Mouse (Mus musculus) frontal cortex, postnatal 25 days (tissue): Measurements from ENCODE around the gene Osbpl3.

Source experiments
- DNase-seq, 2 experiments: peaks; one replicate each; pipeline ENCODE4 v3.0.0; 2022; ENCODE audit warnings: low spot score in 2 of 2

Gene Osbpl3

DNA sequence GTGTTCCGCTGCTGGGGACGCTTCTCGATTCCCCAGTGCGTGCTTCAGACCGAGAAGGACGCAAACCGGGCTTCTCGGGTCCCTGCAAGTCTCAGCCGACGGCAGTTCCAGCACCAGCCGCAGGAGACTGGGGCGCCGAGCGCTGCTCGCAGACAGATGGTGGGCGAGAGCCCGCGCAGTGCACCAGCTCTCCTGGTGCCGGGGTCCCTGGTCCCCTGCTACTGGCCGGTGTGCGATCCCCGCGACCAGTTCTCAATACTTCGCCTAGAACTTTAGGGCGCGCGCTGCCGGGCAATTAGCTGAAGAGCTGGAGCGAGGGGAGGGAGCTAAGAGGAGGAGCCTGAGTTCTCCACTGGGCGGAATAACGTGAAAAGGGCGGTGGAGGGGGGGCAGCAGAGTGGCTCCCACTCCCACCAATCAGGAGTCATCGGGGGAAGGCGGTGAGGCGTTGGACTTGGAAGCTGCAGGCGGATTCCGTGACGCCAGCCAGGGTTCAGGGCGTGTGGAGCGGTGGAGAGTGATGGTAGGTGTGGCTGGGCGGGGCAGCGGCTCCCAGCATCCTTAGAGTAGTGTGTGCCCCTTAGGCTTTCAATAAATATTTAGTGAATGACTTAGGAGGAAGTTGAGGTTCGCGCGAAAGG lies at the start of gene Osbpl3:
Osbpl3 (minus strand) TSS at position 373 of the 641 bp plus-strand sequence.
- peak; percentile 51 to 76 for DNase-seq

GRCm38 (mm10) chr6:50505531-50505930 lies 49.5 kb upstream of the Osbpl3 start:
- DNase-seq: no peak

DNA sequence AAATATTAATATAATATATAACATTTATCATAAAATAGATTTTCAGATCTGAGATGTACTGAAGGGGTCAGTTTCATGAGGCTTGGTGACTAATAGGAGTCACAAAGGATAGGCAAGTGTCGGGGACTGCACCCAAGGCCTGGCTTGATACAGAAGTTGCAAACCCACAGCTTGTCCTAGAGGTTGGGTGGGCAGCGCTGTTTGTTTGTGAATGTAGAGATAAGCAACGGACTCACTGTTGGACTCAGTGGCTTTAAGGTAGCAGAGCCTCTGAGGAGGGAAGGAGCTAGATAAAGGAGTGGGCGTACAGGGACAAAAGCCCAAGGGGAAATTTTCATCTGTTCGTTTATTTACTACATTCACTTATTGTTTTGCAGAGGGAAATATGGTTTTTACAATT lies 48.7 kb upstream of the Osbpl3 start:
- DNase-seq: no peak

DNA sequence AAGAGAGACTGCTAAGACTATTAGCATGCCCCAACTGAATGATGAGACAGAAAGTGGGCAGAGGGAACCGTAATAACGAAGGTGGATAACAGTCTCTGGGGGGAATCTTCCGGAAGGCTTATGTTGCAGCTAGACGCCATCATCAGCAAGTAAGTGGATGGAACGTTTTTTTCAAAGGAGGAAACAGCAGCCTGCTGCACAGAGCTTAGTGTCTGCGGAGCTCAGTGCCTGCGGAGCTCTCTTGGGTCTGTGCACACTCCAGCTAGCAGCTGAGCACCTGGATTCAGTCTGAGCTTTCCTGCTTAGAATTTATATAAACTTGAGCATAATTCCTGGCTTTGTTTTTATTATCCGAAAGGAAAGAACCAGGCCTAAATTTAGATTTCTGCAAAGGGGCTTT lies 47.8 kb upstream of the Osbpl3 start:
- no peak for DNase-seq

- DNase-seq: no peak
Observed at GRCm38 (mm10) chr6:50503031-50503430, 47.0 kb upstream of the Osbpl3 start.

GRCm38 (mm10) chr6:50498346-50498745 lies 42.3 kb upstream of the Osbpl3 start:
- no peak for DNase-seq

GRCm38 (mm10) chr6:50490519-50490918 lies 34.5 kb upstream of the Osbpl3 start:
- peak in 1 of 2 experiments; percentile 6 for DNase-seq

GRCm38 (mm10) chr6:50489380-50489779 lies 33.4 kb upstream of the Osbpl3 start:
- no peak for DNase-seq

GRCm38 (mm10) chr6:50486035-50486902 lies 30.3 kb upstream of the Osbpl3 start:
- no peak for DNase-seq

DNA sequence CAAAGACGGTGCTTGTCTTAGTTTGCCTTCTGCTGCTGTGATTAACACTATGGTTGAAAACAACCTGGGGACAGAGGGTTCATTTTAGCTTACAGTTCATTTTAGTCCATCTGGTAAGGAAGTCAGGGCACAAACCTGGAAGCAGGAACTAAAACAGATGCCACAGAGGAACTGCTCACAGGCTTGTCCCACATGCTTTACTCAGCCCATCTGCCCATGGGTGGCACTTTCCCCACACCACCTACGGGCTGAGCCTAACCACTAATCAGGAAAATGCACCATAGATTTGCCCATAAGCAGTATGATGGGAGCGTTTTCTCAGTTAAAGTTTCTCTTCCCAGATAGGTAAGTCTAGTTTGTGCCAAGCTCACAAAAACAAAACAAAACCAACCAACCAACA lies 27.4 kb upstream of the Osbpl3 start:
- DNase-seq: no peak

DNA sequence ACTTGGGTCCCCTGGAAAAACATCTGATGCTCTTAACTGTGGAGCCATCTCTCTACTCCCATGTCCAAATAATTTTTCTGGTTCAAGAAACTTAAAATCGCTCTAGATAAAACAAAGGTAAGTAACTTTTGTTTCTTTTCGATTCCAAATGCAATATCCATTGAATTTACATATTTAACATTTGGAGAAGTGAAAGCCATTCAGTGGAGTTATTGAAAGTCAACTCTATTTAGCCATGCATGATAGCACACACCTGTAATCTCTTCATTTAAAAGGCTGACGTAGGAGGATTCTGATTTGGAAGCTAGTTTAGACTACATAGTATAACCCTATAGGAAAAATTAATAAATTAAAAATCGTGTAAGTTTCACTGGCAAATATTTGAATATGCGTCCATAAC lies 25.5 kb upstream of the Osbpl3 start:
- DNase-seq: no peak

DNA sequence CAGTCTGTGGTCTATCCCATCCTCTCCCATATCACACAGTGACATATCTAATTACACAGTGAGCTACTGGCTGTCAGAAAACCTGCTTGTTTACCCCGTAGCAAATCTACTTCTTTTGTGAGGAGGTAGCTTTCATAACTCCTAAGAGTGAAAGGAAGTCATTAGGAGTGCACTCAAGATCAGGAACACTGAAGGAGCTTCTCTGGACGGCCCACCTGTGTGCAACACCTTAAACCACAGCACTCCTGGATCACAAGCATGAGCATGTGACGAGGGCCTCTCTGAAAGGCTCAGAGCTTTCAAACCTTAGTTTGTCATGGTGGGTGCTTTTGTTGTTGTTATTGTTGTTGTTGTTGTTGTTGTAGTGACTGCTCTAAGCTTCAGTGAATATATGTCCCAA lies 10.4 kb upstream of the Osbpl3 start:
- no peak for DNase-seq

DNA sequence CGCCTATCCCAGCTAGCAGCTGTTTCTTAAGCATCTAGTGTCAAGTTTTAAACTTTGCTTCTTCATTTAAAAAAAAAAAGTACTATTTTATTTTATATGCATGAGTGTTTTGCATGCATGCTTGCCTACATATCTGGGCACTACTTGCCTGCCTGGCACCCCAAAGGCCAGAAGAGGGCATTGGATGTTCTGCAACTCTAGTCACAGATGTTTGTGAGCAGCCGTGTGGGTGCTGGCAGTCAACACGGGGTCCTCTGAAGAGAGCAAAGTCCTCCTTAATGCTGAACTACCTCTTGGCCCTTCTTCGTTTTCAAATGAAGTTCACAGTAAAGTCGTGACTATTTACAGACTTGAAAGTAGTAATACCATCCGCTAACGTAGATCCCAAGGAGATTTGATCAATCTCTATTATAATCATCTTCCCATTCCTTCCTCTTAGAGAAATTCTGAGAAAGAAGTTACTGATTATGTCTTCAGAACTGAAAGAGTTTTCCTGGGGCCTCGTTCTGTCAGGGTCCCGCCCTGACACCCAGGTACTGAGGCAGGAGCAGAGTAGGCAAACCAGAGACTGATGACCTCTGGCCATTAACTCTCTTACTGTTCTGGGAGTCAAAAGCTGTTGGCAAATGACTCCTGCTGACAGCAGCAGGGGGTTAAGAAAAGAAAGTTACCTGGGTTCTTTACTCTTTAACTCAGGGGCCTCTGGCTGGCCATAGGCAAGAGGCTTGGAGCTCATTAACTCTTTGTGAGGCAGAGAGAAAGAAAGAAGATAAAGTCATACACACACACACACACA lies 8.9 kb upstream of the Osbpl3 start:
- no peak for DNase-seq

GRCm38 (mm10) chr6:50462026-50462425 lies 6.0 kb upstream of the Osbpl3 start:
- no peak for DNase-seq

DNA sequence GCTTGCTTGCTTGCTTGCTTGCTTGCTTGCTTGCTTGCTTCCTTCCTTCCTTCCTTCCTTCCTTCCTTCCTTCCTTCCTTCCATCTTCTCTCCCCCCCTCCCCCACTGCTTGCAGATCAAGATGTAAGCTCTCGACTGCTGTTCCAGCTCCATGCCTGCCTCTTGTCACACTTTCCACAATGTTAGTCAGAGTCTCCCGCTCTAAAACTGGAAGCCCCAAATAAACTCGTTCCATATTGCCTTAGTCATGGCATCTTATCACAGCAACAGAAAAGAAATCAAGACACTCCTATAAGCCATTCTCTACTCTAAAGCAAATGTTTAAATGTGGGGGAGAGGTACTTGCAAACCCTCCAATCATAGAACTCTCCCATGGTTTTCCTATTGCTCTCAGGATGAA lies 5.6 kb upstream of the Osbpl3 start:
- DNase-seq: no peak

DNA sequence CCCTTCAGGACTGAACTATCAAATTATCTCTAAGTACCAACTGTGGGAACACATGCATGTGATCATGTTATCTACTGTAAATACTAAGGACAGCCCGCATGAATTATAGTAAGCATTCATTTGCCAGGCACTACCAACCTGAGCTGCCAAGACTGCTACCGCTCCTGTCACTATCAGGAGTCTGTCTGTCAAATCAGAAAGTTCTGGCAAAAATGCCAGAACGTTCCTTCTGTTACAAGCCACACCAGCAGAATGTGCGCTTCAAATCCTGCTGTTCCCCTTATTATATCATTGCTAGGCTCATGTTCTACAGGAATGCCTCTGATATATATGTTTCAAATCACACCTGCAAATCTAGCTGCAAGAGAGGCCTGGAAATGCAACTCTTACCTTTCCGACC lies 4.6 kb upstream of the Osbpl3 start:
- DNase-seq: no peak

DNA sequence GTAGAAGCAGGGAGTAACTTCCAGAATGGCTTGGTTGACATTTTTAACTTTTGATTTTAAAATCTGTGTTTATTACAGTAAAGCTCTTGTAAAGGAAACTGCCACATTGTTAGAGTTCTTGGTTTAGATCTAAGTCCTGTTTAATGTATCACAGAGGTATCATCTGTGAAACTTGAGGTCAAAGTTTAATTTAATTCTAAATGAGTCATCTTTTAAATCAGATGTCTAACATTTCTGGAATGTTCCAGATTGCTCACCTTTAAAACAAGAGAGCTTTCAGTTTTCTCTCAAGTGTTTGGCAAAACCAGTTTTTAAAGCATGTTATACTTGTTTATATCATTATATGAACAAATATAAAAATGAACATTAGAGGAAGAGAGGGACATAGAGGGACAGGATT lies 4.2 kb upstream of the Osbpl3 start:
- DNase-seq: no peak

GRCm38 (mm10) chr6:50459271-50459670 lies 3.3 kb upstream of the Osbpl3 start:
- no peak for DNase-seq

GRCm38 (mm10) chr6:50457551-50458348 lies 1.7 kb upstream of the Osbpl3 start:
- no peak for DNase-seq

- no peak for DNase-seq
Observed at GRCm38 (mm10) chr6:50456706-50457105, 705 bp upstream of the Osbpl3 start.

DNA sequence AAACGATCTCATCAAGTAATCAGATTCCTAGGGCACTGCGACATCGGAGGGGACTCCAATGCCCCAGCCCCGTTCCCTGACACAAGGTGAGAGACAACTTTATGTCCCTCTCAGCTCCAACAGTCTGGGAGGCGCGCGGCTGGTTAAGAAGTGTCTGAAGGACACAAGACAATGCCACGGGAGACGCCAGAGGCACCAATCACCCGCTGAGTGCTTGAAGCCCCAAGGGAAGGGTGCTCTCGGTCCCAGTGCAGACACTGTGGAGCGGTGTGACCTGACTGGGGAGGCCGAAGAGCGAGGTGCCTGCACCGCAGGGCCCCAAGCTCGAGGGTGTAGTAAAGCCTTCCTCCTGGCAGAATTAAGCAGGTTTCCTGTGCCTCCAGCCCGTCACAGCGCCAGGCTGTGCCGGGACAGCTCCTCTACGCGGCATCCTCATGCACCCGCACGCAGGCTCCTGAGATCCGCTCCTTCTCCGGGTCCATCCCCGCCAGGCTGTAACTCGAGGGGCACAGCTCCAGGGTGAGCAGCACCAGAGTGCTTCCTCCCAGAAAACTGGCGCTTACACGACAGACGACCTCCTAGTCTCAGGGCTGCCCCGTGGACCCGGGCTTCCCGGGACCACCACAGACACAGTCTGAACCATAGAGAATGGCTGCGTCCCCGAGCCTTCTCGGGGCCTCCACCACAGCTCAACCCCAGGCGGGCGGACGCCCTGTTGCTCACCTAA lies 736 bp downstream of the Osbpl3 start:
- DNase-seq: peak in 1 of 2 experiments; percentile 28
